Mouse (Mus musculus) ES-Bruce4 (cell line): Measurements from ENCODE around the gene Hoxc6. TPM values are rescaled to one million over a fixed set of nuclear protein-coding genes. Genes with fewer than 3 reads are reported as not detected.
A peak's percentile ranks its signal among the peaks of the same experiment; 100 is the strongest.

Experiments used
- H3K27ac ChIP-seq: 2 replicates; pipeline ENCODE4 v1.5.1; 2012; ENCODE audit warnings: low read length, inconsistent platforms; ENCODE audit not compliant: insufficient read depth
- H3K27me3 ChIP-seq: 2 replicates; pipeline ENCODE4 v1.6.1; 2012; ENCODE audit warnings: mild to moderate bottlenecking, low read length, inconsistent platforms; ENCODE audit not compliant: control insufficient read depth, poor library complexity, insufficient read depth, severe bottlenecking
- H3K36me3 ChIP-seq: 2 replicates; pipeline ENCODE4 v1.6.1; 2012; ENCODE audit warnings: inconsistent platforms, mild to moderate bottlenecking, low read length, moderate library complexity; ENCODE audit not compliant: control insufficient read depth, poor library complexity, insufficient read depth, severe bottlenecking
- H3K4me1 ChIP-seq: one replicate; pipeline ENCODE4 v1.8.1; 2011; ENCODE audit warnings: low read length; ENCODE audit not compliant: control insufficient read depth, insufficient read depth
- H3K4me3 ChIP-seq: 2 replicates; pipeline ENCODE4 v1.5.1; 2011; ENCODE audit warnings: low read depth, mild to moderate bottlenecking, low read length
- H3K9ac ChIP-seq: 2 replicates; pipeline ENCODE4 v1.6.1; 2012; ENCODE audit warnings: low read depth, mild to moderate bottlenecking, inconsistent platforms; ENCODE audit not compliant: poor library complexity, severe bottlenecking
- H3K9me3 ChIP-seq: replicated peaks from 2 replicates; pipeline ENCODE4 v1.6.1; 2012; ENCODE audit warnings: mild to moderate bottlenecking, low read length, inconsistent platforms; ENCODE audit not compliant: control insufficient read depth, poor library complexity, insufficient read depth, severe bottlenecking
- CTCF ChIP-seq: IDR thresholded peaks from one replicate; pipeline ENCODE4 v1.8.1; 2011; ENCODE audit warnings: low read depth, low read length
- EP300 ChIP-seq: IDR thresholded peaks from 2 replicates; pipeline ENCODE4 v1.6.1; 2011; ENCODE audit warnings: low read depth, low read length; ENCODE audit not compliant: insufficient read depth
- POLR2A ChIP-seq: IDR thresholded peaks from one replicate; pipeline ENCODE4 v1.8.1; 2011; ENCODE audit warnings: low read length; ENCODE audit not compliant: insufficient read depth
- polyA plus RNA-seq: library from polyadenylated mRNA; stranded (reverse); fragments of >200 nt; gene quantifications from 2 replicates; pipeline ENCODE4 v1.2.4, GENCODE M21; 2011; ENCODE audit warnings: low read depth; ENCODE audit not compliant: missing spikeins, insufficient read depth, insufficient read length

Gene Hoxc6
- polyA plus RNA-seq, 1 experiment = 1.3 TPM

DNA sequence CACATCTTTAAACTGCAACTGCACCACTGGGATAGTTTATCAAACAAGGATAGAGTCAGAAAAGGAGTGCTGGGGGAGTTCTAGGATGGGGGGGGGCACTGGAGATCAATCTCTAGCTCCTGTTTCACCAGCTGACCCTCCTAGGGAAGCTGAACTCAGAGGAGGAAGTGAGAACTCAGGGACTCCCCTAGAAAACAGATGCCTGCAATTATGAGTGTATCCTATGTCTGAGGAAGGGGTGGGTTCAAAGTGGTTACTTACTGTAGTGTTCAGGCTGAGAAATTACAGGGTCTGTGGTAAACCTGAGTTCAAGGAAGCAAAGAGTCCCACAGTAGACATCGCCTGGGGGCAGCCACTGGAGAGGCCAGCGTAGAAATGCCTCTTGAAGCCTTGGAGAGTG is 53.6 kb downstream of the Hoxc6 start:
- H3K4me3 ChIP-seq = no peak overlapping the region
- no peak overlapping the region for H3K9ac ChIP-seq
- no peak overlapping the region for H3K27ac ChIP-seq
- no peak for TF ChIP-seq POLR2A
- no peak for TF ChIP-seq EP300
- TF ChIP-seq CTCF = no peak
- H3K4me1 ChIP-seq = no peaks in the 10 kb centered on the region
- H3K27me3 ChIP-seq = peaks cover 2% of the 10 kb centered on the region; the same call in 1 of the 2 replicates
- no peaks in the 10 kb centered on the region for H3K9me3 ChIP-seq
- H3K36me3 ChIP-seq = no peaks in the 10 kb centered on the region

- peaks cover 2% of the 10 kb centered on the region; the same call in 1 of the 2 replicates for H3K27me3 ChIP-seq
- H3K4me3 ChIP-seq = no peak overlapping the region
- TF ChIP-seq POLR2A = no peak
- TF ChIP-seq EP300 = no peak
- no peak for TF ChIP-seq CTCF
- no peaks in the 10 kb centered on the region for H3K4me1 ChIP-seq
- no peaks in the 10 kb centered on the region for H3K36me3 ChIP-seq
- H3K9me3 ChIP-seq = no peaks in the 10 kb centered on the region
- H3K27ac ChIP-seq = no peak overlapping the region
- H3K9ac ChIP-seq = no peak overlapping the region
These were observed 55.2 kb downstream of the Hoxc6 start for GRCm38 (mm10) chr15:103053210-103053609.

DNA sequence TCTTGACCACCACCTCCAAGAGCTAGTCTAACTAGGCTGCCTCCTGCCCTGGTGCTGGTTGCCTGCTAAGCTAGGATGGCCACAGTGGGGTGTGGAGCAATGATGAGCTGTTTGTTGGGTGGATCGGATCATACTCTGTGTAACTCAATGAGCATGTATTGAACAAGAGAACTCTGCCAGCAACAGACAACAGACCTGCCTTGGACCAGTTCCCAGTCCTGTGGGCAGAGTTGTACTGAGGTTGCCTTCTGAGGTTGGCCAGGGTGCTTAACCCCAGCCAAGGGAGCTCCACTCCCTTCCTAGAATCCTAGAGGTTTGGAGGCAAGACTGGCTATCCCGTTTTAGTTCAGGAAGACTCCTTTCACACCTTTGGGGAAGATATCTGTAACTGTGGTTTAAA is 58.3 kb downstream of the Hoxc6 start:
- Histone ChIP-seq H3K4me3 (no peak overlapping the region), H3K4me1 (no peaks in the 10 kb centered on the region), H3K27ac (no peak overlapping the region), H3K27me3 (peaks cover 10% of the 10 kb centered on the region), H3K9me3 (no peaks in the 10 kb centered on the region), H3K36me3 (no peaks in the 10 kb centered on the region), H3K9ac (no peak overlapping the region)
- TF ChIP-seq POLR2A (no peak), EP300 (no peak), CTCF (no peak)

DNA sequence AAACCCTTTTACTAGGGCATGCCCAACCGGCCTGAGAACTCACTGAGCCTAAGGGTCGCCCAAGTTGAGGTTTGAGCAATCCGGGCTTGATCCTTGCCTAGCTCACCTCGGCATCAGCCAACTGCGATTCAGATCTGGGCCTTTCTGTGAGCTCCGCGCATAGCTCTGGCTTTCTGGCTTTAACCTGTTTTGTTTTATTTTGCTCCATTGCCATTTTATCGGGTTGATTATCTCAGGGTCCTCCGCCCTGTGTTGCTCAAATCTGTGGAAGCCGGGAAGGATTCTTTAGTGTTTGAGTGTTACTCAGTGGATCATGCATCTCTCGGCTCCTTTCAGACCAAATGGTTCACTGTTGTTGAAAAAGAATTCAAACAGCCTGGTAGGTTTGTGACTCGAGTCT is 60.7 kb downstream of the Hoxc6 start:
- H3K27me3 ChIP-seq = peaks cover 12% of the 10 kb centered on the region
- no peaks in the 10 kb centered on the region for H3K4me1 ChIP-seq
- no peak overlapping the region for H3K27ac ChIP-seq

GRCm38 (mm10) chr15:103059393-103059992 is 61.4 kb downstream of the Hoxc6 start:
- TF ChIP-seq POLR2A = no peak
- Histone ChIP-seq H3K9me3 (no peaks in the 10 kb centered on the region), H3K9ac (peak overlapping the region; percentile 39; the same call in 1 of the 2 replicates), H3K27me3 (peaks cover 15% of the 10 kb centered on the region), H3K4me1 (no peaks in the 10 kb centered on the region), H3K4me3 (no peak overlapping the region), H3K36me3 (no peaks in the 10 kb centered on the region), H3K27ac (no peak overlapping the region)

More for the DNA sequence above, 60.7 kb downstream of the Hoxc6 start:
- Histone ChIP-seq H3K9me3 (no peaks in the 10 kb centered on the region), H3K9ac (0 out of 2 replicates have a peak overlapping the region, but pooled peaks have one; percentile 39), H3K36me3 (no peaks in the 10 kb centered on the region), H3K4me3 (no peak overlapping the region)
- no peak for TF ChIP-seq POLR2A
- TF ChIP-seq EP300 = no peak
- TF ChIP-seq CTCF = no peak

DNA sequence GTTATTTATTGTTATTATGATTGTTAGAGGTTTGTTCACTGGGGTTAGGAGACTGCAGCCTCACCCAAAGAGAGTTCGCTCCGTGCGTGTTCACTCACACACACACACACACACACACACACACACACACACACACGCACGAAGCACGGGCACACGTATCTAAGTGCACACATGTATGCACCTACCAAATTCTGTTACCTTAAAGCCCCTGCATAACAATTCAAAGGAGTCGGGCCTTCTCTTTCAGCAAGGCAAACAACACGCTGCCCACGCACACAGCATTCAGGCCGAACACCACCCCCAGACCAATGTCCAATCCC is 61.9 kb downstream of the Hoxc6 start:
- TF ChIP-seq POLR2A = no peak
- TF ChIP-seq CTCF = no peak
- TF ChIP-seq EP300 = no peak
- Histone ChIP-seq H3K27me3 (peaks cover 15% of the 10 kb centered on the region), H3K27ac (no peak overlapping the region), H3K4me3 (no peak overlapping the region), H3K4me1 (no peaks in the 10 kb centered on the region), H3K9me3 (no peaks in the 10 kb centered on the region), H3K9ac (no peak overlapping the region), H3K36me3 (no peaks in the 10 kb centered on the region)
